Mouse (Mus musculus) heart, postnatal 0 days (tissue): ENCODE data around the gene Acot12.

Experiments
- CTCF ChIP-seq: IDR thresholded peaks from 2 replicates; pipeline ENCODE4 v1.5.1; 2016; ENCODE audit warnings: antibody characterized with exemption, control low read depth, low read depth
- EP300 ChIP-seq: IDR thresholded peaks from 2 replicates; pipeline ENCODE4 v1.6.1; 2016; ENCODE audit warnings: antibody characterized with exemption, low read depth

DNA sequence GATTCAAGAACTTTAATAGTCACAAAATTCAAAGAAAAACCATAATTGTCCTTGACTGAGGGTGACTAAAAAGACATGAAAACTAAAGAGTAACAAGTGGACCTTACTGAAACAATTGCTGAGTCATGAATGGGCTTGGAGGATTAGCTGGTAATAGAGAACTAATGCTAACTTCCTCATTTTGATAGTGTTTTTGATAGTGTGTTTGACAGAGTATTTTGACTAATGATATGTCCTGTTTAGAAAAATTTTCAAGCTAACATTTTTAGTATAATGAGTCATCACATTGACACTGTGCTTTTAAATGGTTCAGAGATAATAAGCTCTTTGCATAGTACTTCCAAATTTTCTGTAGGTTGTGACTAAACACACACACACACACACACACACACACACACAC lies 13.4 kb upstream of the Acot12 start:
- TF ChIP-seq CTCF: no peak
- no peak for TF ChIP-seq EP300
